Mouse (Mus musculus): ENCODE measurements at regions not wholly inside any gene's neighbourhood (a gene's known extent, or its start where the extent isn't known, plus 50 kb on each side); places are given as distances from the start of the nearest gene placed in this dataset.
"Not testable (repeated sequence)": the region's sequence is repeated elsewhere in the genome, so short reads cannot be mapped to it uniquely, and the experiment has no call there.

DNA sequence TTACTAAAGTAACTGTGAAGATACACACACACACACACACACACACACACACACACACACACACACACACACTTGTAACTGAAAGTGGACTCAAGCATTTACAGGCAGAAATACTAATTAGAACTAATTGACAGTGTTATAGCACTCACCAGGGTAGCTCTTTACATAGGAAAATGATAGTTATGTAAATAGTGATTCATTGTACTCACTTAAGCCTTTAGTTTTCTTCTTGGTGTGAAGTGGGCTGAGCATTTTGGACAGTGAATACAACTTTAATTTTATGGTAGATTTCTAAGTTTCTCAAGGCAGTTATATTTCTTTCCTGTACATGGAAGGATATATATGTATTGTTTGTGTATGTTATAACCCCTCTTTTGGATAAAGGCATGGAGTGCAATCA, 704.5 kb upstream of the Nr2f1 start:
- no peak for DNase-seq (ENCODE audit: low spot score in 2 of 2)

- no peak for DNase-seq (ENCODE audit: low spot score in 2 of 2)
These were observed 701.1 kb upstream of the Nr2f1 start for GRCm38 (mm10) chr13:78900693-78901092.

- no peak for DNase-seq (ENCODE audit: low spot score in 2 of 2)
These were observed 692.7 kb upstream of the Nr2f1 start for GRCm38 (mm10) chr13:78892252-78892651.

DNA sequence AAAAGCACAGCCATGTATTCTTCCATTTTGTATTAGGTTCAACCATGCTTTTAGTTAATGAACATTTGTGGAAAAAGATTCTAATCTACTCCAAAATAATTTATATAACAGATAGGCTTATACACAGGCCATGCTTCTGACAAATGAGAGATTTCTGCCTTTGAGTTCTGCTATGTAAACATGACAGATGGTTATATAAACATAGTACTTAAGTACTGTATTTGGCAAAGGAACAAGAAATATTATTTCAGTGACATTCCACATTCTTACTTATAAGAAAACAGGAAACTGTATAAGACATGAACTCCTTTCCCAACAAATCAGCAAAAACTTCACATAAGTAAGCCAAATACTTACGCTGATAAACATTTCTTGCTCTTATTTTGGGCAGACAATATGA, 683.5 kb upstream of the Nr2f1 start:
- DNase-seq (ENCODE audit: low spot score in 2 of 2), result no peak

- DNase-seq (ENCODE audit: low spot score in 2 of 2), result no peak
These were observed 673.0 kb upstream of the Nr2f1 start for GRCm38 (mm10) chr13:78872582-78872981.

- no peak for DNase-seq (ENCODE audit: low spot score in 2 of 2)
These were observed 672.4 kb upstream of the Nr2f1 start for GRCm38 (mm10) chr13:78871976-78872375.

GRCm38 (mm10) chr13:78871254-78871653, 671.7 kb upstream of the Nr2f1 start:
- no peak for DNase-seq (ENCODE audit: low spot score in 2 of 2)

DNA sequence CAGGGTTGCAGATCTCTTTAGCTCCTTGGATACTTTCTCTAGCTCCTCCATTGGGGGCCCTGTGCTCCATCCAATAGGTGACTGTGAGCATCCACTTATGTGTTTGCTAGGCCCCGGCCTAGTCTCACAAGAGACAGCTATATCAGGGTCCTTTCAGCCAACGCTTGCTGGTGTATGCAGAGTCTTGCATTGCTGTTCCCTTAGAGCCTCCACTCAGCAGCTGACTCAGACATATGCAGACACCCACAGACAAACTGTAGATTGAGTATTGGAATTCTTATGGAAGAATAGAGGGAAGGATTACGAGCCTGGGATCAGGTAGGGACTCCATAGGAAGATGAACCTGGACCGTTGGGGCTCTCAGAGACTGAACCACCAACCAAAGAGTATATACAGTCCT, 624.8 kb upstream of the Nr2f1 start:
- not testable (repeated sequence) for DNase-seq (ENCODE audit: low spot score in 2 of 2)

DNA sequence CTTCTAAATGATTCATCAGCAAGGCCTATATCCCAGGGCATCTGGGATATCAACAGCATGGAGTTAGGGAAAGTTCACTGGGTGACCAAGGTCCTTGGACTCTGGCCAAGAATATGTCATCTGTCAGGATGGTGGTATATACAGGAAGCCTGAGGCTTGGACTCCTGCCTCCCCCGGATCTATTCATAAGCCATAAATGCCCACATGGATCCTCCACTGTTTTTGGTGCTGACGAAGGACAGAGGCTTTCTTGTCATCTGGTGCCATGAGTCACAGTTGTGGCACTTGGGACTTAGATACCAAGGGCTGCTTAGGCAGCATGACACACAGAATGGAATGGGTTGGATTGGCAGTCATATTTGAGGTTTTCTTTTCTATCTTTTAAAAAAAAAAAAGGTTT, 610.1 kb upstream of the Nr2f1 start:
- no peak for DNase-seq (ENCODE audit: low spot score in 2 of 2)

GRCm38 (mm10) chr13:78802838-78803124, 603.2 kb upstream of the Nr2f1 start:
- DNase-seq (ENCODE audit: low spot score in 2 of 2), result no peak

- DNase-seq (ENCODE audit: low spot score in 2 of 2), result no peak
These were observed 602.7 kb upstream of the Nr2f1 start for GRCm38 (mm10) chr13:78802011-78802837.

DNA sequence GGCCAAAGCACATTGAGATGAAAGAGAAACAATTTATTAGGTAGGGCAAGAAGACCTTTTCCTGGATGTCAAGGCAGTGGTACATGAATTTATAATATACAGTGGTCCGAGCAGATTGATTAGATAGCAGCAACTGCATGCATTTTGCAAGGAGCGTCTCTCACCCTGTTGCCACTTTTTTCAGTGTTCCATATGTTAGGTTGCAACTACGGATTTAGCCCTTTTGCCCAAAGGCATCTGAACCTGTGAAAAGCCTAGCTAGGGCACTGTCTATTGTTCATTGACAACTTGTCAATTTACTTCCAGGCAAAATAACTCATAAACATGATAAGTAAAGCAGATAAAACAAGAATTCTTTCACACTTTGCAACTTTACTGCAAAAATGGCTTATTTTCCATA, 600.1 kb upstream of the Nr2f1 start:
- no peak for DNase-seq (ENCODE audit: low spot score in 2 of 2)

DNA sequence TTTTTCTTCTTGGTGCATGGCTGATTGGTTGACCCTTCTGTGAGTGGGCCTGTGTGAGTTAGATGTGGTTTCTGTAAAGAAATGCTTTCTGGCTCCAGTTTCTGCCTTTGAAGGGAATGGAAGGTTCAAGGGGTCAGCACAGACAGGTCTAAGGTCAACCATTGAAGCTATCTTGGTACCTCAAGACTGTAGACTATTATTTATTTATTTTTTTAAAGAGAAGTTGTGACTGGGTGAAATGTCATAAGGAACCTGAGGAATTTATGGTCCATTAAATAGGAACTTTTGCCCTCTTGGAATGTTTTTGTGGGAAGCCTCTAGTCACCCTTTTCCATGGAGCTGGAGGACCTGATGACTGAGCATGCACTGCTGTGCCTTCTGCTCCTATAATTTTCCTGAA, 595.7 kb upstream of the Nr2f1 start:
- DNase-seq (ENCODE audit: low spot score in 2 of 2), result no peak

GRCm38 (mm10) chr13:78784285-78784684, 584.7 kb upstream of the Nr2f1 start:
- no peak for DNase-seq (ENCODE audit: low spot score in 2 of 2)

DNA sequence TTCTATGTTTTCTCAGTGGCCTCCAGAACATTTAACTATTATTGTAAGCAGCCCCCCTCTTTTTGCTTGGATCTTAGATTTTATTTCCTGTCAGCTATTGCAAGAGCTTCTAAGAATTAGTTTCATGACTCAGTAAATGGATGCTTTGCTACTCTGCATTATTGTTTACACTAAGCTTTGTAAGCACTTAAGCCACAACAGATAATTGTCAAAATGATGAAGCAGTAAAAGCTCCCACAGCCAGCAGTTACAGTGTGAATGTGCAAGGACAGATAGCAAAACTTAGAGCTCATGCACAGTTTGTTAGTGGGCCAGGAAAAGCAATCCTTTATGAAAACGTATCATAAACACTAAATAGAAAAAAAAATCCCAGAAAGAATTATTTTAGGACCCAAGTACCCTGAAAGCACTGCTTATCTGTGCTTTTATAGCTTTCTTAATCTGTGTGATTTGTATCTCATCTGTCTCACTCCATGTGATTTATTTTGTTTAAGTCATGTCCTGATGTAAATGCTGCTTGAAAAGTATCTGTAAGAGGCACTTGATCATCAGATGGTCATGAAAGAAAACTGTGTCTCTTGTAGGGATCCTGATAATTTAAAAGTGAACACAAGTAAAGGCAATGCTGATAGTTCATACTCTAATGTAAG, 584.2 kb upstream of the Nr2f1 start:
- no peak for DNase-seq (ENCODE audit: low spot score in 2 of 2)
